Mouse (Mus musculus) midbrain, postnatal 0 days (tissue): ENCODE results near the gene Gpr62. TPM values are rescaled to one million over a fixed set of nuclear protein-coding genes. Genes with fewer than 3 reads are reported as not detected.
A peak's percentile ranks its signal among the peaks of the same experiment; 100 is the strongest.

ENCODE experiments used
- ATAC-seq: fragments of 200-750 bp; cut with Nextera tagmentation; 2 replicates; pipeline ENCODE4 v1.8.0; 2017; ENCODE audit warnings: moderate number of reproducible peaks, mild to moderate bottlenecking, moderate TSS enrichment, moderate library complexity; ENCODE audit not compliant: low FRiP score
- DNase-seq: peaks from one replicate; pipeline ENCODE4 v3.0.0-alpha.2; 2015; ENCODE audit warnings: low spot score
- H3K27ac ChIP-seq: fragments of 300-500 bp; sonication (generic); 2 replicates; pipeline ENCODE4 v1.5.1; 2014; ENCODE audit warnings: low read depth, mild to moderate bottlenecking, low read length, mixed read lengths
- H3K27me3 ChIP-seq: fragments of 300-500 bp; sonication (generic); 2 replicates; pipeline ENCODE4 v1.6.1; 2014; ENCODE audit warnings: low read length, control low read depth, mixed read lengths; ENCODE audit not compliant: insufficient read depth
- H3K36me3 ChIP-seq: fragments of 300-500 bp; sonication (generic); 2 replicates; pipeline ENCODE4 v1.6.1; 2014; ENCODE audit warnings: low read length, control low read depth, mixed read lengths; ENCODE audit not compliant: insufficient read depth
- H3K4me1 ChIP-seq: fragments of 300-500 bp; sonication (generic); 2 replicates; pipeline ENCODE4 v1.6.1; 2014; ENCODE audit warnings: mild to moderate bottlenecking, control low read depth, antibody characterized with exemption, low read length, mixed read lengths; ENCODE audit not compliant: insufficient read depth
- H3K4me2 ChIP-seq: fragments of 300-500 bp; sonication (generic); 2 replicates; pipeline ENCODE4 v1.6.1; 2014; ENCODE audit warnings: low read depth, mild to moderate bottlenecking, low read length, mixed read lengths; ENCODE audit not compliant: poor library complexity, severe bottlenecking
- H3K4me3 ChIP-seq: fragments of 300-500 bp; sonication (generic); 2 replicates; pipeline ENCODE4 v1.5.1; 2014; ENCODE audit warnings: low read depth, mild to moderate bottlenecking, low read length, moderate library complexity
- H3K9ac ChIP-seq: fragments of 300-500 bp; sonication (generic); replicated peaks from 2 replicates; pipeline ENCODE4 v1.6.1; 2014; ENCODE audit warnings: mild to moderate bottlenecking, low read length, moderate library complexity, mixed read lengths; ENCODE audit not compliant: poor library complexity, severe bottlenecking
- H3K9me3 ChIP-seq: fragments of 300-500 bp; sonication (generic); 2 replicates; pipeline ENCODE4 v1.6.1; 2016; ENCODE audit warnings: low read length, control low read depth
- CTCF ChIP-seq: IDR thresholded peaks from 2 replicates; pipeline ENCODE4 v1.5.1; 2016; ENCODE audit warnings: antibody characterized with exemption, mild to moderate bottlenecking
- WGBS: fragments of 180-500 bp; shearing (Covaris S2); extraction: QIAGEN DNeasy Blood & Tissue Kit; methylation state at CpG from one replicate; pipeline ENCODE4 v1.1.7; 2014; 5-methylcytosine and 5-hydroxymethylcytosine counted together
- polyA plus RNA-seq: library from polyadenylated mRNA; unstranded; fragments of >200 nt; fragmentation: Nextera tagmentation; extraction: Ambion mirVana; gene quantifications from 2 replicates; pipeline ENCODE4 v1.2.1, GENCODE M21; 2015
- total RNA-seq: library from RNA; depleted of rRNA; stranded (reverse); fragments of >200 nt; gene quantifications from 2 replicates; pipeline ENCODE4 v1.2.3, GENCODE M21; 2014

Gpr62 gene
- total and polyA plus RNA-seq, 2 experiments from 2014 or later, result 2.2 to 2.9 TPM

DNA sequence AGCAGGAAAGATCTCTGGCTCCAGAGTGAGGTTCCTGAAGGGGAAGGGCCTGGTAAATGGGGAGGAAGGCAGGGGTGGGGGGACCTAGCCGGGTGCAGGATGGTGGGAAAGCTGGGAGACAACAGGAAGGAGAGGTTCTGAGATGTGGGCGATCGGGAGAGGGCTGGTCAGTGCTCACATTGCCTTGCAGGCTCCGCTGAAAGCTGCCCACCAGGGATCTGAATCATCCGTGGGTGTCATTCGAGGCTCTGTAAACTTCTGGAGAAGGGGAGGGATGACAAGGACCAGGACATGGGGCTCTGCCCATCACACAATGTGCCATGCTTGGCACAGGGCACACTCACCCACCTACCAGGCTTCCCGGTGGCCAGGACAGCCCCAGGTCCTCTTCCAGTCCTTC, 32.3 kb downstream of the Gpr62 start:
- no peak overlapping the region for H3K4me2 ChIP-seq
- peaks cover 4% of the 10 kb centered on the region; the same call in 1 of the 2 replicates for H3K4me1 ChIP-seq
- H3K27ac ChIP-seq, result no peak overlapping the region
- WGBS, result 72% methylated on average over 7 of the region's 7 CpGs
- peaks cover 29% of the 10 kb centered on the region for H3K36me3 ChIP-seq
- H3K27me3 ChIP-seq, result no peaks in the 10 kb centered on the region
- TF ChIP-seq CTCF, result no peak
- no peak overlapping the region for H3K9ac ChIP-seq
- no peak overlapping the region for H3K4me3 ChIP-seq
- H3K9me3 ChIP-seq, result no peaks in the 10 kb centered on the region
- ATAC-seq (no peak), DNase-seq (no peak)

DNA sequence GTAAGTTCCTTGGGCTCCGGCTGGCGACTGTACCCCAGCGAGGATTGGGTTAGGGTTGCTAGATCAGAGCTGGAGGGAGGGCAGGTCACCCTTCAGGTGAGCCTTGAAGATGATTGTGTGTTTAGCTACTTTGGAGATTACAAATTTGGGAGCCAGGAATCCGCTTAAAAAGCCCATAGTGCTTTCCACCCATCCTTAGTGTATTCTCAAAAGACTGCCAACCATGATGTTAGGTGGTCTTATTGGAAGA, 35.8 kb downstream of the Gpr62 start:
- DNase-seq (no peak), ATAC-seq (no peak)
- H3K4me3 ChIP-seq, result peak overlapping the region; percentile 64
- peak overlapping the region; percentile 93 for H3K9ac ChIP-seq
- H3K4me1 ChIP-seq, result no peaks in the 10 kb centered on the region
- 1% methylated on average over 4 of the region's 4 CpGs for WGBS
- no peaks in the 10 kb centered on the region for H3K27me3 ChIP-seq
- H3K4me2 ChIP-seq, result peak overlapping the region; percentile 84
- TF ChIP-seq CTCF, result no peak
- H3K27ac ChIP-seq, result peak overlapping the region; percentile 95
- H3K36me3 ChIP-seq, result peaks cover 23% of the 10 kb centered on the region
- no peaks in the 10 kb centered on the region for H3K9me3 ChIP-seq

DNA sequence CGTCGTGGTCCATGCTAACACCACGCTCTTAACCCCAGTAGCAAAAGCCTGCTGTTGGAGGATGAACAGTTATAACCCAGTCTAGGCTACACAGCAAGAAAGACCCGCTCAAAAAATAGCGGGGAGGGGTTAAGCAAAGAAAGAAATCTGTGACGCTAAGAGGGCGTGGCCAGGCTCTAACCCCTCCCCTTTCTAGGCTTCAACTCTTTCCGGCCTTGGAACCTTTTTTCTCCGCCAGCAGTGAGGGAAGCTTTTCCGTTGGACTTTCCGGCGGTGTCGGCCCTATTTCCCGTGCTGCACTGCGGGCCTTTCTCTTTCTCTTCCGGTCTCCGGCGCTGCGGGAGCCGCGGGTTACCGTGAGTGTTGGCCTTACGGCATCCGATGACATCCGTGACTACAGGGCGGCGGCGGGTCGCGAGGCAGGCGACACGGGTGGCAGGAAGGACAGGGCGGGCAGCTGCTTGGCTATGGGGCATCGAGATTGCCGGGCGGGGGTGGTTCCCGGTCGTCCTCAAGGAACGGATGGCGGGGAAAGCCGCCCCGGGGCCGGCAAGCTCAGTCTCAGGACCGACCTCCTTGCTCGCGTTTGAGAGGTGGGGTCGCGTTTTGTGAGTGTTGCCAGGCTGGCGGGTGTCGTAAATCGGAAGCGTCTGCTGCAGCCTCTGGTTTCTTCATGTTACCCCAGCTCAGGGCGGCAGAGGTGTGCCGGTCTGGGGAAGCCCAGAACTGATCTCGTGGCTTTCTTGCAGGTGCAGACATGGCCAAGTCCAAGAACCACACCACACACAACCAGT, 36.3 kb downstream of the Gpr62 start, which contains the start of gene Rpl29:
TSS of gene Rpl29 (plus strand) at position 234 of the 794 bp plus-strand sequence.
- Histone ChIP-seq H3K27ac (peak within 1 kb of the TSS; percentile 95), H3K9me3 (no peaks in the 10 kb centered on the region), H3K36me3 (peaks cover 23% of the 10 kb centered on the region), H3K4me3 (peak within 1 kb of the TSS; percentile 64), H3K4me1 (no peaks in the 10 kb centered on the region), H3K27me3 (no peaks in the 10 kb centered on the region), H3K9ac (peak within 1 kb of the TSS; percentile 93), H3K4me2 (peak within 1 kb of the TSS; percentile 84)
- WGBS, result under 1% methylated on average over 55 of the region's 55 CpGs
- no peak for TF ChIP-seq CTCF
- ATAC-seq (peak; percentile 92), DNase-seq (peak; percentile 98)

DNA sequence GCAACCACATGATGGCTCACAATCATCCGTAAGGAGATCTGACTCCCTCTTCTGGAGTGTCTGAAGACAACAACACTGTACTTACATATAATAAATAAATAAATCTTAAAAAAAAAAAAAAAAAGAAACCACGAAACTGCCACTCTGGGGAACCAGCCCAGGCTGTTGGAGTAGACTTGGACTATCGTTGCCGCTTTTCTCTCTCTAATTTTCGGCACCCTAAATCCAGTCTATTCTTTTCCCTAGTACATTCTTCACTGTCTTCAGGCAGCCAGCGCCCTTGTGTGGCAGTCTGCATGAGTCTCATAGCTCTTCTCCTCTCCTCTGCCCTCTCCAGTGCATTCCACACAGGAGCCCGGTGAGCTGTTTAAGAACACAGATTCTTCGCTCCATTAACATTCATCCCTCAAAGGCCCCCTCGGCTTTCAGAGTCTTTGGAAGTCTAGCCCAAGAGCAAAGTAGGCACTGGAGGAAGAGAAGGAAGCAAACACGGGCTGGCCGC, 37.0 kb downstream of the Gpr62 start:
- peak overlapping the region; percentile 59 for H3K9ac ChIP-seq
- peak overlapping the region; percentile 64 for H3K4me3 ChIP-seq
- no peaks in the 10 kb centered on the region for H3K27me3 ChIP-seq
- peak; percentile 54 for DNase-seq
- peak overlapping the region; percentile 68 for H3K4me2 ChIP-seq
- 5% methylated on average over 11 of the region's 11 CpGs for WGBS
- H3K9me3 ChIP-seq, result no peaks in the 10 kb centered on the region
- peaks cover 20% of the 10 kb centered on the region for H3K36me3 ChIP-seq
- peak overlapping the region; percentile 95 for H3K27ac ChIP-seq
- TF ChIP-seq CTCF, result peak; percentile 32
- peak; percentile 72 for ATAC-seq
- no peaks in the 10 kb centered on the region for H3K4me1 ChIP-seq

DNA sequence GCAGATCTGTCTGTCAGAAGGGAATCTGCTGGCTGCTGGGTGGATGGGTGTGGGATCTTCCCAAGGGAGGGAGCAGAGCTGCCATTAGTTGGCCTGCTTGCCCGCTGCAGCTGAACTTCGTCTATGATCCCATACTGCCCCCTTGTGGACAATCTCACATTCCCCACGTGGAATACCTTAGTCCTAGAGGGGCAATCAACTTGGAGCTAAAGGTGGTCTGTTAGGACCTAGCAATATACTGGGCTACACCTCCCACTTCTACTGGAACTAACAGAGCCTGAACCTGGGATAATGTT, 43.9 kb downstream of the Gpr62 start:
- Histone ChIP-seq H3K9me3 (no peaks in the 10 kb centered on the region), H3K4me2 (peak overlapping the region; percentile 23), H3K4me3 (no peak overlapping the region), H3K36me3 (no peaks in the 10 kb centered on the region), H3K4me1 (peaks cover 23% of the 10 kb centered on the region), H3K27ac (no peak overlapping the region), H3K27me3 (no peaks in the 10 kb centered on the region), H3K9ac (no peak overlapping the region)
- DNase-seq (peak; percentile 93), ATAC-seq (peak; percentile 75)
- TF ChIP-seq CTCF, result peak; percentile 97
- WGBS, result 0% methylated on average over 3 of the region's 3 CpGs

DNA sequence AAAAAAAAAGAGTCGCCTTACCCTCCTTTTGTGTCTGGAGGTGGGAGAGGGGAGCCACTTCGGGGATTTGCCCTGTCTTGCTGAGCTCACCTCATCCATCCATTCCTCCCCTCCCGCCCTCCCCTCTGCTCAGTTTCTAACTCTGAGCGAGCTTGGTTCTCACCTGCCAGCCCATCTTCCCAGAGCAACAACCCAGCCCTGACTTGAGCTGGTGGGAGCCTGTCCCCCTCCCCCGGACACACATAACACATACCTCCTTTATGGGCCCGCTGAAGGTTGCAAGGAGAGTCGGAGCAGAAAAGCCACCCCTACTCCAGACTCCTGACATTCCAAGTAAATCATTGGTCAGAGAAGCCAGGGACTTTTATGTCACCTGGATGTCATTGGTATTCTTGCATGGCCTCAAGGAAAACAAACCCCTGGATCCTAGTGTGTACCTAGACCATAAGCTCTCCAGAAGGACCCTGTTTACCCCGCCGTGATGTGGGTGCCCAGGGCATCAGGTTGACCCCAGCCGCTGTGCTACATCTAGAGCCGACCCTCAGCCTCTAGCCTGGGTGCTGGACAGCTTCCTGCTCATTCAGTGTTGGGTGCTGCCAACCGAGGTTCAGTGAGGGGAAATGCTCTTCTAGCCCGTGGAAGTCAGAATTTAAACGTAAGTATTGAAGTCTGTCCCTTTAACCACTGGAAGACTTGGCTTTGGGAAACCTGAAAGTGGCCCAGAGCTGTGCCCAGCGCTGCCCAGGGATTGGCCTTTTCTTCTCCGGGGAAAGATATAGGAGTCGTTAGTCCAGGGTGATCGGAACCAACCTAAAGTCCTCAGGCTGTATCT, 44.5 kb downstream of the Gpr62 start:
- no peaks in the 10 kb centered on the region for H3K9me3 ChIP-seq
- peak overlapping the region; percentile 23 for H3K4me2 ChIP-seq
- ATAC-seq, result 0 out of 2 replicates have a peak, but pooled peaks have one; percentile 61
- peaks cover 23% of the 10 kb centered on the region for H3K4me1 ChIP-seq
- 0 out of 2 replicates have a peak overlapping the region, but pooled peaks have one; percentile 33 for H3K9ac ChIP-seq
- WGBS, result 8% methylated on average over 17 of the region's 18 CpGs
- no peak for DNase-seq
- H3K27me3 ChIP-seq, result no peaks in the 10 kb centered on the region
- H3K4me3 ChIP-seq, result no peak overlapping the region
- H3K36me3 ChIP-seq, result no peaks in the 10 kb centered on the region
- H3K27ac ChIP-seq, result no peak overlapping the region
- no peak for TF ChIP-seq CTCF
